Mouse (Mus musculus) bone marrow, adult 2 months (tissue): Measurements from ENCODE around the gene Hsd11b2. TPM values are rescaled to one million over a fixed set of nuclear protein-coding genes. Genes with fewer than 3 reads are reported as not detected.
A peak's percentile ranks its signal among the peaks of the same experiment; 100 is the strongest.
"Not testable (repeated sequence)": the region's sequence is repeated elsewhere in the genome, so short reads cannot be mapped to it uniquely, and the experiment has no call there.

Experiments
- H3K27ac ChIP-seq: fragments of 200-500 bp; 2 replicates; pipeline ENCODE4 v1.5.1; 2012; ENCODE audit warnings: low read depth, mild to moderate bottlenecking, control low read depth, inconsistent platforms, low read length; ENCODE audit not compliant: control insufficient read depth, poor library complexity, insufficient read depth
- H3K4me1 ChIP-seq: fragments of 200-500 bp; 2 replicates; pipeline ENCODE4 v1.6.1; 2011; ENCODE audit warnings: low read length; ENCODE audit not compliant: control insufficient read depth, insufficient read depth
- H3K4me3 ChIP-seq: fragments of 200-500 bp; replicated peaks from 2 replicates; pipeline ENCODE3; 2011; ENCODE audit warnings: mild to moderate bottlenecking, low read depth, low read length, control low read depth; ENCODE audit not compliant: control insufficient read depth
- CTCF ChIP-seq: fragments of 200-500 bp; IDR thresholded peaks from 2 replicates; pipeline ENCODE4 v1.5.1; 2011; ENCODE audit warnings: low read length, control low read depth; ENCODE audit not compliant: control insufficient read depth, insufficient read depth
- POLR2A ChIP-seq: fragments of 200-500 bp; IDR thresholded peaks from 2 replicates; pipeline ENCODE4 v1.6.1; 2011; ENCODE audit warnings: low read depth, mild to moderate bottlenecking, control low read depth, low read length, borderline replicate concordance; ENCODE audit not compliant: control insufficient read depth
- WGBS: fragments of 180-500 bp; shearing (Covaris S2); methylation state at CpG from one replicate; pipeline ENCODE4 v1.1.7; 2018; 5-methylcytosine and 5-hydroxymethylcytosine counted together
- polyA plus RNA-seq: library from polyadenylated mRNA; stranded (reverse); fragments of >200 nt; gene quantifications from 2 replicates; pipeline ENCODE4 v1.2.4, GENCODE M21; 2011; ENCODE audit warnings: low replicate concordance; ENCODE audit not compliant: missing spikeins, insufficient read depth, insufficient read length

Gene Hsd11b2
- polyA plus RNA-seq, 1 experiment = 0.82 TPM

GRCm38 (mm10) chr8:105546384-105547350 lies 28.1 kb downstream of the Hsd11b2 start:
- WGBS = 82% methylated on average over 6 of the region's 6 CpGs
- Histone ChIP-seq H3K27ac (no peak overlapping the region), H3K4me1 (peaks cover 6% of the 10 kb centered on the region), H3K4me3 (no peak overlapping the region)
- TF ChIP-seq POLR2A (no peak), CTCF (no peak)

GRCm38 (mm10) chr8:105549506-105549905 lies 31.0 kb downstream of the Hsd11b2 start:
- WGBS = 88% methylated on average over 1 of the region's 1 CpGs
- Histone ChIP-seq H3K4me3 (no peak overlapping the region), H3K27ac (no peak overlapping the region), H3K4me1 (peaks cover 6% of the 10 kb centered on the region)
- no peak for TF ChIP-seq CTCF
- no peak for TF ChIP-seq POLR2A

- TF ChIP-seq POLR2A = no peak
- Histone ChIP-seq H3K27ac (no peak overlapping the region), H3K4me1 (peaks cover 6% of the 10 kb centered on the region), H3K4me3 (no peak overlapping the region)
- 64% methylated on average over 2 of the region's 2 CpGs for WGBS
Measured at GRCm38 (mm10) chr8:105550083-105550482, 31.5 kb downstream of the Hsd11b2 start.

- Histone ChIP-seq H3K4me3 (no peak overlapping the region), H3K4me1 (peaks cover 3% of the 10 kb centered on the region; the same call in 1 of the 2 replicates), H3K27ac (no peak overlapping the region)
- WGBS = 86% methylated on average over 2 of the region's 2 CpGs
- TF ChIP-seq CTCF (no peak), POLR2A (no peak)
Measured at GRCm38 (mm10) chr8:105552032-105552431, 33.5 kb downstream of the Hsd11b2 start.

- 51% methylated on average over 1 of the region's 1 CpGs for WGBS
- TF ChIP-seq CTCF (no peak), POLR2A (no peak)
- H3K27ac ChIP-seq = no peak overlapping the region
- H3K4me3 ChIP-seq = no peak overlapping the region
- peaks cover 3% of the 10 kb centered on the region; the same call in 1 of the 2 replicates for H3K4me1 ChIP-seq
Measured at GRCm38 (mm10) chr8:105552824-105553223, 34.3 kb downstream of the Hsd11b2 start.

GRCm38 (mm10) chr8:105554087-105554486 lies 35.5 kb downstream of the Hsd11b2 start:
- Histone ChIP-seq H3K4me1 (peaks cover 3% of the 10 kb centered on the region; the same call in 1 of the 2 replicates), H3K27ac (no peak overlapping the region), H3K4me3 (no peak overlapping the region)
- TF ChIP-seq CTCF (peak; percentile 89), POLR2A (no peak)

GRCm38 (mm10) chr8:105555230-105555629 lies 36.7 kb downstream of the Hsd11b2 start:
- TF ChIP-seq CTCF = no peak
- TF ChIP-seq POLR2A = no peak
- no peak overlapping the region for H3K27ac ChIP-seq
- H3K4me1 ChIP-seq = peaks cover 3% of the 10 kb centered on the region; the same call in 1 of the 2 replicates
- 85% methylated on average over 3 of the region's 3 CpGs for WGBS
- H3K4me3 ChIP-seq = no peak overlapping the region

GRCm38 (mm10) chr8:105562863-105563262 lies 44.3 kb downstream of the Hsd11b2 start:
- Histone ChIP-seq H3K27ac (no peak overlapping the region), H3K4me1 (peaks cover 4% of the 10 kb centered on the region), H3K4me3 (no peak overlapping the region)
- TF ChIP-seq POLR2A (no peak), CTCF (no peak)
- 85% methylated on average over 3 of the region's 3 CpGs for WGBS

GRCm38 (mm10) chr8:105563871-105564270 lies 45.3 kb downstream of the Hsd11b2 start:
- WGBS = 76% methylated on average over 1 of the region's 1 CpGs
- no peak overlapping the region for H3K4me3 ChIP-seq
- no peak overlapping the region for H3K27ac ChIP-seq
- TF ChIP-seq POLR2A (no peak), CTCF (no peak)
- peaks cover 4% of the 10 kb centered on the region for H3K4me1 ChIP-seq

GRCm38 (mm10) chr8:105564573-105565229 lies 46.1 kb downstream of the Hsd11b2 start:
- Histone ChIP-seq H3K4me3 (peak overlapping the region; percentile 85), H3K27ac (peak overlapping the region; percentile 95)
- 4% methylated on average over 9 of the region's 9 CpGs for WGBS
- not testable (repeated sequence) for H3K4me1 ChIP-seq
